Mouse (Mus musculus) CH12.LX (cell line): ENCODE results near the gene Pex11b. TPM values are rescaled to one million over a fixed set of nuclear protein-coding genes. Genes with fewer than 3 reads are reported as not detected.

Experiments used
- DNase-seq: peaks from one replicate; pipeline ENCODE4 v3.0.0-alpha.2; 2013; ENCODE audit errors: extremely low read depth
- H3K27ac ChIP-seq: 2 replicates; pipeline ENCODE4 v1.5.1; 2012; ENCODE audit warnings: low read depth, mild to moderate bottlenecking, control low read depth, moderate library complexity; ENCODE audit not compliant: insufficient read depth
- H3K27me3 ChIP-seq: replicated peaks from 2 replicates; pipeline ENCODE3; 2012; ENCODE audit warnings: inconsistent platforms
- H3K36me3 ChIP-seq, 2 experiments: replicated peaks in 1 of 2; 2 replicates each; pipeline versions ENCODE3 to v1.6.1; 2012; ENCODE audit warnings: inconsistent platforms in 1 of 2, low read length in 1 of 2, mild to moderate bottlenecking in 1 of 2, mixed read lengths in 1 of 2, moderate library complexity in 1 of 2; ENCODE audit not compliant: control insufficient read depth in 1 of 2, insufficient read depth in 1 of 2
- H3K4me1 ChIP-seq, 2 experiments: 2 replicates each; pipeline ENCODE4 v1.6.1; 2012; ENCODE audit warnings: inconsistent platforms in 1 of 2, moderate library complexity in 1 of 2; ENCODE audit not compliant: insufficient read depth in 2 of 2, control insufficient read depth in 1 of 2
- H3K4me2 ChIP-seq: 2 replicates; pipeline ENCODE4 v1.6.1; 2012; ENCODE audit warnings: low read depth, mild to moderate bottlenecking, control low read depth; ENCODE audit not compliant: poor library complexity, insufficient read depth, severe bottlenecking
- H3K4me3 ChIP-seq, 3 experiments: fragments of 150-350 bp in 1 of 3; sonication (generic) in 1 of 3; replicated peaks in 1 of 3; 2 replicates each; pipeline versions ENCODE3 to v1.5.1; 2011 to 2012; ENCODE audit warnings: low read depth in 2 of 3, low read length in 2 of 3, mild to moderate bottlenecking in 2 of 3, moderate library complexity in 2 of 3, control low read depth in 1 of 3, improper control_type of control experiment in 1 of 3, inconsistent platforms in 1 of 3, mixed read lengths in 1 of 3; ENCODE audit not compliant: poor library complexity in 1 of 3
- H3K79me2 ChIP-seq: replicated peaks from 2 replicates; pipeline ENCODE4 v1.6.1; 2012; ENCODE audit warnings: mild to moderate bottlenecking, moderate library complexity; ENCODE audit not compliant: control insufficient read depth, poor library complexity, insufficient read depth, severe bottlenecking; ENCODE audit errors: extremely low read depth
- H3K9ac ChIP-seq: 2 replicates; pipeline ENCODE4 v1.6.1; 2012; ENCODE audit warnings: low read depth, mild to moderate bottlenecking, control low read depth, moderate library complexity; ENCODE audit not compliant: insufficient read depth
- H3K9me3 ChIP-seq: replicated peaks from 2 replicates; pipeline ENCODE3; 2012; ENCODE audit warnings: low read length, inconsistent platforms, mixed read lengths
- CHD2 ChIP-seq: IDR thresholded peaks from 2 replicates; pipeline ENCODE4 v1.6.1; 2011; ENCODE audit warnings: low read length, improper control_type of control experiment
- CTCF ChIP-seq, 2 experiments: IDR thresholded peaks in 1 of 2; conservative IDR thresholded peaks in 1 of 2; 2 replicates each; pipeline ENCODE4 v1.5.1; 2011 to 2012; ENCODE audit warnings: low read depth in 2 of 2, low read length in 2 of 2, improper control_type of control experiment in 1 of 2, inconsistent platforms in 1 of 2, mild to moderate bottlenecking in 1 of 2, moderate library complexity in 1 of 2
- KAT2A ChIP-seq: IDR thresholded peaks from 2 replicates; pipeline ENCODE4 v1.6.1; 2012; ENCODE audit warnings: low read length, improper control_type of control experiment, inconsistent platforms; ENCODE audit not compliant: insufficient replicate concordance
- NELFE ChIP-seq: IDR thresholded peaks from 2 replicates; pipeline ENCODE4 v1.6.1; 2011; ENCODE audit warnings: low read depth, low read length, improper control_type of control experiment
- RAD21 ChIP-seq: IDR thresholded peaks from 2 replicates; pipeline ENCODE4 v1.6.1; 2011; ENCODE audit warnings: low read depth, mild to moderate bottlenecking, low read length, improper control_type of control experiment, moderate library complexity
- SMC3 ChIP-seq: IDR thresholded peaks from 2 replicates; pipeline ENCODE4 v1.6.1; 2011; ENCODE audit warnings: low read depth, low read length, improper control_type of control experiment
- ZNF384 ChIP-seq: IDR thresholded peaks from 2 replicates; pipeline ENCODE4 v1.6.1; 2012; ENCODE audit warnings: low read depth, low read length, improper control_type of control experiment, inconsistent platforms
- dilution Hi-C: fragments of 300-500 bp; cut with MboI; formaldehyde crosslinking; loops from 2 replicates; pipeline ENCODE4 v1.14.3; 2020; ENCODE audit warnings: low sequenced_read_pairs; ENCODE audit not compliant: extremely low pct_unique_long_range_greater_than_20kb, extremely low pct_ligation_motif_present
- in situ Hi-C: fragments of 300-500 bp; cut with MboI; formaldehyde crosslinking; loops from 3 replicates; pipeline ENCODE4 v1.14.3; 2019; ENCODE audit warnings: low sequenced_read_pairs, low pct_ligation_motif_present, low pct_unique_long_range_greater_than_20kb, mixed read lengths
- polyA plus RNA-seq: library from polyadenylated mRNA; unstranded; fragments of >175 nt; gene quantifications from 2 replicates; pipeline ENCODE4 v1.2.1, GENCODE M21; 2012; ENCODE audit warnings: low read depth; ENCODE audit not compliant: insufficient read length
- total RNA-seq, 2 experiments: library from RNA; depleted of rRNA; stranded (reverse); fragments of 300-350 nt in 1 of 2; fragments of >200 nt in 1 of 2; gene quantifications; 2 replicates each; pipeline ENCODE4 v1.2.3; 2012 to 2014

Pex11b gene
- total and polyA plus RNA-seq, 3 experiments, result 23.4 to 33.1 (median 27.9) TPM

GRCm38 (mm10) chr3:96692506-96692905, 57.3 kb downstream of the Pex11b start:
- Histone ChIP-seq H3K4me2 (no peak overlapping the region), H3K4me3 (no peak overlapping the region), H3K9me3 (no peaks in the 10 kb centered on the region), H3K4me1 (peaks cover 5 to 36% of the 10 kb centered on the region in 2 experiments; a peak in 3 of 4 replicates), H3K79me2 (no peaks in the 10 kb centered on the region), H3K9ac (no peak overlapping the region), H3K27ac (no peak overlapping the region), H3K36me3 (peaks cover 0 to 2% of the 10 kb centered on the region in 2 experiments), H3K27me3 (no peaks in the 10 kb centered on the region)
- TF ChIP-seq CTCF (conservative IDR thresholded peaks at IDR 0.05 in 1 of 2, IDR thresholded peaks at IDR 0.05 in 1 of 2; ENCODE audit: low read depth in 2 of 2, low read length in 2 of 2) (peak in 1 of 2 experiments; percentile 70; a peak in 2 of 4 replicates), KAT2A (no peak), RAD21 (peak; percentile 58), CHD2 (0 out of 2 replicates have a peak, but pooled peaks have one; percentile 24), SMC3 (peak; percentile 75)
- in situ Hi-C loops, result no loop called here
- dilution Hi-C loops, result no loop called here
- no peak for DNase-seq

DNA sequence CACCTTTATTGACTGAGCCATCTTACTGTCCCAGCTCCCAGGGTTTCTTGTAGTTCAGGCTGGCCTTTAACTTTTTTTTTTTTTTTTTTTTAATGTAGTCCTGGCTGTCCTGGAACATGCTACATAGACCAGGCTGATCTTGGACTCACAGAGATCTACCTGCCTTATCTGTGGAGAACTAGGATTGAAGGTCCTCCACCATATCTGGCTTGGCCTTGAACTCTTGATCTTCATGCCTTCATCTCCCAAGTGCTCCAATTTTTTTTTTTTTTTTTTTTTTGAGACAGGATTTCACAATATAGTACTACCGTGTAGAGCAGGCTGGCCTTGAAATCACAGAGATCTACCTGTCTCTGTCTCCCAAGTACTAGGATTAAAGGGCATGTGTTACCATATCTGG, 58.4 kb downstream of the Pex11b start:
- dilution Hi-C loops, result no loop called here
- in situ Hi-C loops, result no loop called here

More for the DNA sequence above, 58.4 kb downstream of the Pex11b start:
- TF ChIP-seq NELFE (no peak), ZNF384 (peak; percentile 53)
- Histone ChIP-seq H3K36me3 (peaks cover 0 to 2% of the 10 kb centered on the region in 2 experiments), H3K9me3 (no peaks in the 10 kb centered on the region), H3K4me1 (peaks cover 5 to 44% of the 10 kb centered on the region in 2 experiments; a peak in 3 of 4 replicates), H3K9ac (no peak overlapping the region), H3K4me2 (no peak overlapping the region), H3K27me3 (no peaks in the 10 kb centered on the region), H3K27ac (no peak overlapping the region), H3K4me3 (no peak overlapping the region), H3K79me2 (no peaks in the 10 kb centered on the region)
- no peak for DNase-seq

Other genes starting within 250 kb of the Pex11b start
- gene BC107364, start 183.1 kb upstream of the Pex11b start, total RNA-seq (2012; rRNA removed), result 0.13 TPM in 1 of 2 replicates, not detected in the other
- not detected in 2 replicates for gene BC107364, start 183.1 kb upstream of the Pex11b start, total RNA-seq (2014; rRNA removed)
- not detected in 2 replicates for gene BC107364, start 183.1 kb upstream of the Pex11b start, polyA plus RNA-seq
- not detected in 2 replicates for gene Hfe2, start 110.2 kb upstream of the Pex11b start, total RNA-seq (2012; rRNA removed)
- gene Hfe2, start 110.2 kb upstream of the Pex11b start, total RNA-seq (2014; rRNA removed), result not detected in 2 replicates
- not detected in 2 replicates for gene Hfe2, start 110.2 kb upstream of the Pex11b start, polyA plus RNA-seq
- 52.5 and 76.7 TPM in 2 replicates for gene Txnip, start 77.4 kb upstream of the Pex11b start, total RNA-seq (2012; rRNA removed)
- 184 and 220 TPM in 2 replicates for gene Txnip, start 77.4 kb upstream of the Pex11b start, total RNA-seq (2014; rRNA removed)
- gene Txnip, start 77.4 kb upstream of the Pex11b start, polyA plus RNA-seq, result 39.2 and 41.8 TPM in 2 replicates
- gene Gm16253, start 58.4 kb upstream of the Pex11b start, total RNA-seq (2012; rRNA removed), result 0.38 and 0.72 TPM in 2 replicates
- gene Gm16253, start 58.4 kb upstream of the Pex11b start, total RNA-seq (2014; rRNA removed), result not detected in 2 replicates
- gene Gm16253, start 58.4 kb upstream of the Pex11b start, polyA plus RNA-seq, result 0.46 TPM in 1 of 2 replicates, not detected in the other
- gene Polr3gl, start 41.2 kb upstream of the Pex11b start, total RNA-seq (2012; rRNA removed), result 10.4 and 13.7 TPM in 2 replicates
- 15.7 and 16.6 TPM in 2 replicates for gene Polr3gl, start 41.2 kb upstream of the Pex11b start, total RNA-seq (2014; rRNA removed)
- gene Polr3gl, start 41.2 kb upstream of the Pex11b start, polyA plus RNA-seq, result 18.8 and 28.4 TPM in 2 replicates
- 0.04 TPM in 2 replicates for gene Ankrd34a, start 38.7 kb upstream of the Pex11b start, total RNA-seq (2012; rRNA removed)
- gene Ankrd34a, start 38.7 kb upstream of the Pex11b start, total RNA-seq (2014; rRNA removed), result not detected in 2 replicates
- 0.11 TPM in 1 of 2 replicates, not detected in the other for gene Ankrd34a, start 38.7 kb upstream of the Pex11b start, polyA plus RNA-seq
- gene Lix1l, start 34.2 kb upstream of the Pex11b start, total RNA-seq (2012; rRNA removed), result 2.9 and 4.5 TPM in 2 replicates
- gene Lix1l, start 34.2 kb upstream of the Pex11b start, total RNA-seq (2014; rRNA removed), result 3.7 and 4.6 TPM in 2 replicates
- 4.0 and 4.7 TPM in 2 replicates for gene Lix1l, start 34.2 kb upstream of the Pex11b start, polyA plus RNA-seq
- 80.3 and 114 TPM in 2 replicates for gene Rbm8a, start 5.4 kb upstream of the Pex11b start, total RNA-seq (2012; rRNA removed)
- gene Rbm8a, start 5.4 kb upstream of the Pex11b start, total RNA-seq (2014; rRNA removed), result 50.2 and 59.7 TPM in 2 replicates
- 187 and 377 TPM in 2 replicates for gene Rbm8a, start 5.4 kb upstream of the Pex11b start, polyA plus RNA-seq
- 0.08 and 0.13 TPM in 2 replicates for gene Gm42957, start 98 bp downstream of the Pex11b start, total RNA-seq (2012; rRNA removed)
- not detected in 2 replicates for gene Gm42957, start 98 bp downstream of the Pex11b start, total RNA-seq (2014; rRNA removed)
- 0.11 TPM in 1 of 2 replicates, not detected in the other for gene Gm42957, start 98 bp downstream of the Pex11b start, polyA plus RNA-seq
- gene Itga10, start 10.2 kb downstream of the Pex11b start, total RNA-seq (2012; rRNA removed), result 0.80 and 1.2 TPM in 2 replicates
- gene Itga10, start 10.2 kb downstream of the Pex11b start, total RNA-seq (2014; rRNA removed), result 0.36 and 0.46 TPM in 2 replicates
- gene Itga10, start 10.2 kb downstream of the Pex11b start, polyA plus RNA-seq, result 1.0 and 1.2 TPM in 2 replicates
- 6.5 and 11.2 TPM in 2 replicates for gene Ankrd35, start 34.8 kb downstream of the Pex11b start, total RNA-seq (2012; rRNA removed)
- gene Ankrd35, start 34.8 kb downstream of the Pex11b start, total RNA-seq (2014; rRNA removed), result 0.51 and 0.78 TPM in 2 replicates
- 1.9 and 2.5 TPM in 2 replicates for gene Ankrd35, start 34.8 kb downstream of the Pex11b start, polyA plus RNA-seq
- 10.2 and 13.1 TPM in 2 replicates for gene Pias3, start 61.0 kb downstream of the Pex11b start, total RNA-seq (2012; rRNA removed)
- gene Pias3, start 61.0 kb downstream of the Pex11b start, total RNA-seq (2014; rRNA removed), result 5.9 and 6.3 TPM in 2 replicates
- 20.2 and 21.4 TPM in 2 replicates for gene Pias3, start 61.0 kb downstream of the Pex11b start, polyA plus RNA-seq
- 0.84 and 1.0 TPM in 2 replicates for gene Nudt17, start 73.2 kb downstream of the Pex11b start, total RNA-seq (2012; rRNA removed)
- 0.21 and 0.39 TPM in 2 replicates for gene Nudt17, start 73.2 kb downstream of the Pex11b start, total RNA-seq (2014; rRNA removed)
- 1.1 and 1.9 TPM in 2 replicates for gene Nudt17, start 73.2 kb downstream of the Pex11b start, polyA plus RNA-seq
- 31.6 and 34.5 TPM in 2 replicates for gene Polr3c, start 92.3 kb downstream of the Pex11b start, total RNA-seq (2012; rRNA removed)
- 14.6 and 18.1 TPM in 2 replicates for gene Polr3c, start 92.3 kb downstream of the Pex11b start, total RNA-seq (2014; rRNA removed)
- 78.3 and 79.5 TPM in 2 replicates for gene Polr3c, start 92.3 kb downstream of the Pex11b start, polyA plus RNA-seq
- 25.8 and 28.5 TPM in 2 replicates for gene Rnf115, start 92.3 kb downstream of the Pex11b start, total RNA-seq (2012; rRNA removed)
- gene Rnf115, start 92.3 kb downstream of the Pex11b start, total RNA-seq (2014; rRNA removed), result 79.3 and 83.5 TPM in 2 replicates
- 61.1 and 64.7 TPM in 2 replicates for gene Rnf115, start 92.3 kb downstream of the Pex11b start, polyA plus RNA-seq
- gene Pdzk1, start 193.9 kb downstream of the Pex11b start, total RNA-seq (2012; rRNA removed), result 0.13 TPM in 2 replicates
- not detected in 2 replicates for gene Pdzk1, start 193.9 kb downstream of the Pex11b start, total RNA-seq (2014; rRNA removed)
- gene Pdzk1, start 193.9 kb downstream of the Pex11b start, polyA plus RNA-seq, result 0.11 TPM in 1 of 2 replicates, not detected in the other
- not detected in 2 replicates for gene Cd160, start 194.0 kb downstream of the Pex11b start, total RNA-seq (2012; rRNA removed)
- not detected in 2 replicates for gene Cd160, start 194.0 kb downstream of the Pex11b start, total RNA-seq (2014; rRNA removed)
- 0.15 TPM in 1 of 2 replicates, not detected in the other for gene Cd160, start 194.0 kb downstream of the Pex11b start, polyA plus RNA-seq